Mouse (Mus musculus): ENCODE data around the gene Med31.

GRCm38 (mm10) chr11:72207834-72208377, 7.5 kb downstream of the Med31 start:
- TF ChIP-seq GATA1 (IDR thresholded peaks at IDR 0.05; ENCODE audit: low read length) (no peak), TAL1 (IDR thresholded peaks at IDR 0.05; ENCODE audit: low read length) (no peak)
